Mouse (Mus musculus) ES-Bruce4 (cell line): ENCODE results near the gene Eif3c. TPM values are rescaled to one million over a fixed set of nuclear protein-coding genes. Genes with fewer than 3 reads are reported as not detected.
A peak's percentile ranks its signal among the peaks of the same experiment; 100 is the strongest.

Experiments used
- H3K27ac ChIP-seq: 2 replicates; pipeline ENCODE4 v1.5.1; 2012; ENCODE audit warnings: low read length, inconsistent platforms; ENCODE audit not compliant: insufficient read depth
- H3K27me3 ChIP-seq: 2 replicates; pipeline ENCODE4 v1.6.1; 2012; ENCODE audit warnings: mild to moderate bottlenecking, low read length, inconsistent platforms; ENCODE audit not compliant: control insufficient read depth, poor library complexity, insufficient read depth, severe bottlenecking
- H3K36me3 ChIP-seq: 2 replicates; pipeline ENCODE4 v1.6.1; 2012; ENCODE audit warnings: inconsistent platforms, mild to moderate bottlenecking, low read length, moderate library complexity; ENCODE audit not compliant: control insufficient read depth, poor library complexity, insufficient read depth, severe bottlenecking
- H3K4me1 ChIP-seq: one replicate; pipeline ENCODE4 v1.8.1; 2011; ENCODE audit warnings: low read length; ENCODE audit not compliant: control insufficient read depth, insufficient read depth
- H3K4me3 ChIP-seq: 2 replicates; pipeline ENCODE4 v1.5.1; 2011; ENCODE audit warnings: low read depth, mild to moderate bottlenecking, low read length
- H3K9ac ChIP-seq: 2 replicates; pipeline ENCODE4 v1.6.1; 2012; ENCODE audit warnings: low read depth, mild to moderate bottlenecking, inconsistent platforms; ENCODE audit not compliant: poor library complexity, severe bottlenecking
- H3K9me3 ChIP-seq: replicated peaks from 2 replicates; pipeline ENCODE4 v1.6.1; 2012; ENCODE audit warnings: mild to moderate bottlenecking, low read length, inconsistent platforms; ENCODE audit not compliant: control insufficient read depth, poor library complexity, insufficient read depth, severe bottlenecking
- CTCF ChIP-seq: IDR thresholded peaks from one replicate; pipeline ENCODE4 v1.8.1; 2011; ENCODE audit warnings: low read depth, low read length
- EP300 ChIP-seq: IDR thresholded peaks from 2 replicates; pipeline ENCODE4 v1.6.1; 2011; ENCODE audit warnings: low read depth, low read length; ENCODE audit not compliant: insufficient read depth
- POLR2A ChIP-seq: IDR thresholded peaks from one replicate; pipeline ENCODE4 v1.8.1; 2011; ENCODE audit warnings: low read length; ENCODE audit not compliant: insufficient read depth
- polyA plus RNA-seq: library from polyadenylated mRNA; stranded (reverse); fragments of >200 nt; gene quantifications from 2 replicates; pipeline ENCODE4 v1.2.4, GENCODE M21; 2011; ENCODE audit warnings: low read depth; ENCODE audit not compliant: missing spikeins, insufficient read depth, insufficient read length

Eif3c gene
- polyA plus RNA-seq, 1 experiment, result 348 TPM

DNA sequence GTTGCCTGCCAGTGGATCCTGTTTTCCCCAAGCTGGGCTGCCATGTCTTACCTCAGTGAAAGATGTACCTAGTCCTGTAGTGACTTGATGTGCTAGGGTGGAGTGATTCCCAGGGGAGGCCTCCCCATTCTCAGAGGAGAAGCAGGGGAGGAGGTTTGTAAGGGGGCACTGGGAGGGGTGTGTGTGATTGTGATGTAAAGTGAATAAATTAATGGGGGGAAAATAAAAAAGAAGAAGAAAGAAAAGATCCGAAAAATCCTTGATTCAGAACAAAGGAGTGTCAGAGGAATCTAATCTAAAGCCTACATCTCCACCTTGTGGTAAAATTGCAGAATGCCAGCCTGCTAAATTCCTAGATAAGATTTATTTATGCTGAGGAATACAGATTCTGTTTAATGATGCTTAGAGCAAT, 38.0 kb downstream of the Eif3c start:
- Histone ChIP-seq H3K4me3 (no peak overlapping the region), H3K9ac (no peak overlapping the region), H3K27me3 (no peaks in the 10 kb centered on the region), H3K27ac (no peak overlapping the region), H3K36me3 (no peaks in the 10 kb centered on the region), H3K4me1 (no peaks in the 10 kb centered on the region), H3K9me3 (no peaks in the 10 kb centered on the region)
- no peak for TF ChIP-seq EP300
- no peak for TF ChIP-seq POLR2A
- peak; percentile 16 for TF ChIP-seq CTCF

DNA sequence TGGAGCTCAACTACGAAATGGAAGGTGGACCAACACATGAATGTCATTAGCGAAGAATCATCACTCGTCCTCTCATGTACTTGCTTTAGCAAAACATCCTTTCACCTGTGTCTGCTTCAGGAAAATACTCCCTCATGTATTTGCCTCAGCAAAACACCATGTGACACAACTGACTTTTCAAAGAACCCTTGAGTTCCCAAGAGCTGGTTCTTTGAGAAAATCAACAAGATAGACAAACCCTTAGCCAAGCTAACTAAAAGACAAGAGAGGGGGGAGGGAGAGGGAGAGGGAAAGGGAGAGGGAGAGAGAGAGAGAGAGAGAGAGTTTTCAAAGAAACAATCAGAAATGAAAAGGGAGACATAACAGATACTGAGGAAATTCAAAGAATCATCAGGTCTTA, 42.9 kb downstream of the Eif3c start:
- H3K9me3 ChIP-seq, result no peaks in the 10 kb centered on the region
- no peak for TF ChIP-seq POLR2A
- no peak for TF ChIP-seq EP300
- no peak for TF ChIP-seq CTCF
- no peaks in the 10 kb centered on the region for H3K27me3 ChIP-seq
- no peak overlapping the region for H3K27ac ChIP-seq
- no peak overlapping the region for H3K4me3 ChIP-seq
- peaks cover 5% of the 10 kb centered on the region for H3K4me1 ChIP-seq
- H3K36me3 ChIP-seq, result no peaks in the 10 kb centered on the region
- no peak overlapping the region for H3K9ac ChIP-seq

DNA sequence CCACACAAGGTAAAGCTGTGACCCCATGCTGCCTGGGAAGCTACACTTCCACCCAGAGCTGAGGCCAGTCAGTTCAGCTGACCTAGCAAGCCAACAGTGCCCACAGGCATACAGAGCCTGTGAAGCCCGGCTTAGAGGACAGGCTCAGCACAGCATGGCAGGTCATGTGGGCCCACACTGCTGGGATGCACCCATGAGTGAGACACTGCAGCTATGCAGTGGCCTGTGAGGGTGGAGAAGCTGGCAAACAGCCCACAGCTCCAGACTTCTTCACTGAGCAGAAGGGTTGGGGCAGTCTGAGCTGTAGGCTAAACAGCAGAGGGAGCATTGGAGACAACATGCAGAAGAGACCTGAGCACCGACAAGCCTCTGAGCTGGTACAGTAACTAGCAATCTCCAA, 46.7 kb downstream of the Eif3c start:
- no peak overlapping the region for H3K27ac ChIP-seq
- no peaks in the 10 kb centered on the region for H3K36me3 ChIP-seq
- H3K27me3 ChIP-seq, result no peaks in the 10 kb centered on the region
- TF ChIP-seq EP300, result no peak
- TF ChIP-seq CTCF, result no peak
- TF ChIP-seq POLR2A, result no peak
- no peak overlapping the region for H3K9ac ChIP-seq
- H3K4me1 ChIP-seq, result peaks cover 8% of the 10 kb centered on the region
- H3K4me3 ChIP-seq, result no peak overlapping the region
- H3K9me3 ChIP-seq, result no peaks in the 10 kb centered on the region

DNA sequence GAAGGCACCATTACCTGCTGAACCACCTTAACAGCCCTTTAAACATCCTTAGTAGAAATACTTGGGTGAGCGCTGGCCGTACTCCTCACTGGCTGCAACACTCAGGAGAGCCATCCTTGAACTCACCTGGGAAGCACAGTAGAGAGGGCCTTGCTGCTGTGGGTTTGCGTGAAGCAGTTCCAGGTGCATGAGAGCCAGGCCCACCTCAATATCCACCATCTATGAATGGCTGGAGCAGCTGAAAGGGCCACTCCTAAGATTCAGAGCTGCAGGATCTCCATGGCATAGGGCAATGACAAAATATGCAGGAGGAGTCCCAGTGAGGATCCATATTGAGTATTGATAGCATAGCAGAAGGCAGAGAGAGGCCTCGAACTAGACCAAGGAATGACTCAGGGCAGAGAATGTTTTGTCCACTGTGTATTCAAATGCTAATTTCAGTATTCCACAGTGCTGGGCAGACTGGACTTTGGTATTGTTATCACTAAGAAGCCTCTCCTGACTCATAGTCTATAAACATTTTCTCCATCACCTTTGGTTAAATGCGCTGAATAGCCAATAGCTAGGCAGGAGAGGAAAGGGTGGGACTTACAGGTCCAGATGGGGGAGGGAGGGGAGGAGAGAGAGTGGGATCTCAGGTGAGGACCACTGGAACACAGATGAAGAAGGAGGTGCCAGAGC, 47.8 kb downstream of the Eif3c start:
- TF ChIP-seq EP300 (no peak), CTCF (no peak), POLR2A (no peak)
- H3K36me3 ChIP-seq, result no peaks in the 10 kb centered on the region
- H3K4me3 ChIP-seq, result no peak overlapping the region
- H3K27me3 ChIP-seq, result no peaks in the 10 kb centered on the region
- peaks cover 8% of the 10 kb centered on the region for H3K4me1 ChIP-seq
- H3K27ac ChIP-seq, result no peak overlapping the region
- H3K9me3 ChIP-seq, result no peaks in the 10 kb centered on the region
- H3K9ac ChIP-seq, result no peak overlapping the region

DNA sequence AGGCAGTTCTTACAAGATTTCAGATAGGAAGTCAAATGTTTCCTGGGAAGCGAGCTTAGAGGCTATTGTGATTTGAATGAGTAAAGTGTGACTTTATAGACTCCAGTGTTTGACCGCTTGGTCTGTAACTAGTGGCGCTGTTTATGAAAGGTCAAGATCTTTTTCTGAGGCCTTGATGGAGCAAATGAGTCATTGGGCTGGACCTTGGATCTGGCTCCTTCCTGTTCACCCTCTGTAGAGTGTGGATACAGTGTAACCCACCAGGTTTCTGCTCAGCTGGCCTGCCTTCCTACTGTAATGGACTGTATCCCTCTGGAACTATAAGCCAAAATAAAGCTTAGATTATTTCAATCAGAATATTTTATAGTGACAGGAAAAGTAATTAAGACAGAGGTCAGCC, 54.9 kb downstream of the Eif3c start:
- H3K9me3 ChIP-seq, result no peaks in the 10 kb centered on the region
- no peaks in the 10 kb centered on the region for H3K36me3 ChIP-seq
- H3K4me1 ChIP-seq, result no peaks in the 10 kb centered on the region
- H3K27me3 ChIP-seq, result no peaks in the 10 kb centered on the region
- no peak overlapping the region for H3K9ac ChIP-seq
- no peak overlapping the region for H3K27ac ChIP-seq
- no peak overlapping the region for H3K4me3 ChIP-seq
- TF ChIP-seq CTCF (no peak), EP300 (no peak), POLR2A (no peak)

DNA sequence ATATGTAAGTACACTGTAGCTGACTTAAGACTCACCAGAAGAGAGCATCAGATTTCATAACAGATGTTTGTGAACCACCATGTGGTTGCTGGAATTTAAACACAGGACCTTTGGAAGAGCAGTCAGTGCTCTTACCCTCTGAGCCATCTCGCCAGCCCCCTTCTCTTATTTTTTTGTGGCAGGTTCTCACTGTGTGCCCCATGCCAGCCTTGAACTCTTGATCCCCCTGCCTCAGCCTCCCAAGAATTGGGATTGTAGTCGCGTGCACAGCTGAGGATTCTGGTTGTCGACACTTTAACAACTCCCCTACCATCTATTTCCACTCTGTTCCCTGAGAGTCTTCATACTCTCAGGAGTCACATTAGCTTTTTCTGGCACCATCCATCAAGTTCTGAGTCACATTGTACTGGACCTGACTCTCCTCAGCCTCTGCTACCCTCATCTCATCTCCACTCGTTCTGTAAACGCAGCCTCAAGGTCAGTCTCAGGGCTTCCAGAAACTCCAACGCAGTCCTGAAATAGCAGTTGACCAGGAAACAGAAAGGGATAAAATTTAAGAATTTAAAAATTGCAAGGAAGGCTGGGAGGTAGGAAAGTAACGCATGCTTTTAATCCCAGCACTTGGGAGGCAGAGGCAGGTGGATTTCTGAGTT, 59.0 kb downstream of the Eif3c start:
- no peaks in the 10 kb centered on the region for H3K36me3 ChIP-seq
- H3K27ac ChIP-seq, result no peak overlapping the region
- TF ChIP-seq EP300, result no peak
- TF ChIP-seq CTCF, result no peak
- TF ChIP-seq POLR2A, result no peak
- H3K27me3 ChIP-seq, result no peaks in the 10 kb centered on the region
- no peaks in the 10 kb centered on the region for H3K9me3 ChIP-seq
- no peak overlapping the region for H3K4me3 ChIP-seq
- no peaks in the 10 kb centered on the region for H3K4me1 ChIP-seq
- H3K9ac ChIP-seq, result no peak overlapping the region
